Mouse (Mus musculus) adrenal gland, adult 8-10 months (tissue): Measurements from ENCODE around the gene H3f3a. TPM values are rescaled to one million over a fixed set of nuclear protein-coding genes. Genes with fewer than 3 reads are reported as not detected.

Experiments
- DNase-seq: peaks from one replicate; pipeline ENCODE4 v3.0.0; 2022
- total RNA-seq, 4 experiments: library from RNA; stranded (reverse); gene quantifications; 2 replicates each; pipeline ENCODE4 v1.2.4; 2022

H3f3a gene
- total RNA-seq, 4 experiments from 2014 or later = 575 to 749 (median 648) TPM

- peak; percentile 29 for DNase-seq
Observed at GRCm38 (mm10) chr1:180757956-180758520, 55.7 kb downstream of the H3f3a start.

GRCm38 (mm10) chr1:180757252-180757955, 56.3 kb downstream of the H3f3a start:
- DNase-seq = no peak

- DNase-seq = no peak
Observed at GRCm38 (mm10) chr1:180756711-180757110, 57.0 kb downstream of the H3f3a start.

GRCm38 (mm10) chr1:180754376-180754775, 59.4 kb downstream of the H3f3a start:
- DNase-seq = no peak

GRCm38 (mm10) chr1:180752115-180752514, 61.6 kb downstream of the H3f3a start:
- no peak for DNase-seq

Other genes with a start within 250 kb of the H3f3a start
- 10 to 100 TPM; 67.5 to 78.3 (median 72.4) TPM for gene Parp1, start 245.0 kb downstream of the H3f3a start, total RNA-seq
- gene Lin9, start 172.8 kb downstream of the H3f3a start, total RNA-seq = 1 to 10 TPM; 4.4 to 5.8 (median 5.2) TPM
- not detected for gene Mixl1, start 116.9 kb downstream of the H3f3a start, total RNA-seq
- gene Acbd3, start 87.9 kb downstream of the H3f3a start, total RNA-seq = 10 to 100 TPM; 48.1 to 51.3 (median 50.6) TPM
- gene Sde2, start 37.2 kb upstream of the H3f3a start, total RNA-seq = 10 to 100 TPM; 21.8 to 30.1 (median 25.7) TPM
- 1 to 10 TPM; 1.1 to 3.0 (median 1.4) TPM for gene Lefty2, start 79.2 kb upstream of the H3f3a start, total RNA-seq
- 10 to 100 TPM; 46.5 to 54.7 (median 50.7) TPM for gene Pycr2, start 90.3 kb upstream of the H3f3a start, total RNA-seq
- 10 to 100 TPM in 3 of 4 experiments, 1 to 10 TPM in 1; 5.8 to 22.3 (median 14.0) TPM for gene Lefty1, start 121.1 kb upstream of the H3f3a start, total RNA-seq
- 10 to 100 TPM; 79.6 to 95.9 (median 87.5) TPM for gene Tmem63a, start 128.4 kb upstream of the H3f3a start, total RNA-seq
- 100 to 1,000 TPM; 324 to 382 (median 360) TPM for gene Ephx1, start 207.0 kb upstream of the H3f3a start, total RNA-seq
- gene 9130409I23Rik, start 237.3 kb upstream of the H3f3a start, total RNA-seq = not detected